Mouse (Mus musculus): Measurements from ENCODE around the gene Ankrd28. TPM values are rescaled to one million over a fixed set of nuclear protein-coding genes. Genes with fewer than 3 reads are reported as not detected.
A peak's percentile ranks its signal among the peaks of the same experiment; 100 is the strongest.
"Not testable (repeated sequence)": the region's sequence is repeated elsewhere in the genome, so short reads cannot be mapped to it uniquely, and the experiment has no call there.

Ankrd28 gene
- total RNA-seq, 2 experiments from 2014 or later = 46.5 to 57.0 TPM

DNA sequence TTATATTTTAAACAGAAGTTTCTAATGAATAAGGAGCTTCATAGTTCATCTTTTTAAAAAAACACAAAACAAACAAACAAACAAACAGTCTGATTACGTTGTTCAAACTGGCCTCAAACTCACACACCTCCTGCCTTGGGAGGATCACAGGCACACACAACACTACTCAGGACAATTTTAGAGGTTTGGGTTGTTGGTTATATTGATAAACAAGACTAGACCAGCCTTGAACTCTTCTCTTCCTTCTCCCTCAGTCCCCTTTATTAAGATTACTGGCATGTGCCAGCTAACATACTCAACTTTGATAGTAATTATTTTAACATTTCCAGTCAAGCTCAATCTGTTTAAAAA is 35.7 kb downstream of the Ankrd28 start:
- DNase-seq (ENCODE audit: extremely low spot score in 1 of 2, low spot score in 1 of 2) = no peak

GRCm38 (mm10) chr14:31793979-31794775 is 36.3 kb downstream of the Ankrd28 start:
- peak in 1 of 2 experiments; percentile 24 for DNase-seq (ENCODE audit: extremely low spot score in 1 of 2, low spot score in 1 of 2)

DNA sequence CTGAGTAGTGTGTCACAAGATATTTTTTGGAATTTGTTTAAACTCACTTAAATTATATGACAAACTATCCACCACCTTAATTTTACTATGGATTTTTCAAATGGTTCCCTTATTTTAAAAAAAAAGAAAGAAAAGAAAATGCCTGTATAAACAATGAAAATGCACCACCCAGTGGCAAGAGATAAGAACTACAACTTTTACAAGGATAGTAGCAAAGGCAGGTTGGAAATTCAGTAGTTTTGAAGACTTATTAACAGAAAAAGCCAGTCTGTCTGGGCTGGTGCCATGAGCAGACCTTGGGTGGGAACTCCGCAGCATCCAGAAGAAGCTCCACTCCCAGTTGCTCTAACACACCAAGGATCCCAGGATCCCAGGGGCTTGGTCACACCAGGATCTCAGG is 39.7 kb downstream of the Ankrd28 start:
- no peak for DNase-seq (ENCODE audit: extremely low spot score in 1 of 2, low spot score in 1 of 2)

DNA sequence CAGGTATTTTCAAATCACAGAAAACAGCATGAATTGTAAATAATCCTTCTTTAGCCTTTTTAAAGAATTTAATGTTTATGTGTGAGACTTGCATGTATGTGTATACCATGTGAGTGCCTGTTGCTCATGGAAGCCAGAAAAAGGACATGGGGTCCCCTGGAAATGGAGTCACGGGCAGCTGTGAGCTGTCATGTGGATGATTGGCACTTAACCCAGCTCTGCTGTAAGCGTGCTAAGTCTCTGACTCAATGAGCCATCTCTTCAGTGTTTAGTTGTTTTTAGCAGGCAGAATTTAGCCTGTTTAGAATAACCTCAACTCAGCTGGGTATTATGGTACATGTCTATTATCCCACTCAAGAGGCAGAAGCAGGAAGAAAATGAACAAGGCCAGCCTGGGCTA is 43.5 kb downstream of the Ankrd28 start:
- no peak for DNase-seq (ENCODE audit: extremely low spot score in 1 of 2, low spot score in 1 of 2)

DNA sequence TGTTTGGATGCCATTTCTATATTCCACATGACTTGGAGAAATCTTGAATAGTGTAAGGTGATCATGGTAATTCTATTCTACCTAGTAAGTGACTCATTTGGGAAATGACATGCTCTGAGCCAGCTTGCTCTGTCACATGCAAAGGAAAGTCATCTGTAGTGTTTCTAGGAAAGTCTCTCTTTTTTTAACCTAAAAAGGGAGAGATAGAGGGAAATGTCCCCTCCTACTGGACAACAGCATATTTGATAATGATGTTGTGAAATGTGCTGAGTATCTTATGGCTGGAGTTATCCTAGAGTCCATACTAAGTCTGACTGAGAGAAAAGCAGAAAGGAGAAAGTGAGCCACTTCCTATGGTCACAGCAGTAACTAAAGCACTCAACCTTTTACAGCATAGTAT is 44.8 kb downstream of the Ankrd28 start:
- no peak for DNase-seq (ENCODE audit: extremely low spot score in 1 of 2, low spot score in 1 of 2)

DNA sequence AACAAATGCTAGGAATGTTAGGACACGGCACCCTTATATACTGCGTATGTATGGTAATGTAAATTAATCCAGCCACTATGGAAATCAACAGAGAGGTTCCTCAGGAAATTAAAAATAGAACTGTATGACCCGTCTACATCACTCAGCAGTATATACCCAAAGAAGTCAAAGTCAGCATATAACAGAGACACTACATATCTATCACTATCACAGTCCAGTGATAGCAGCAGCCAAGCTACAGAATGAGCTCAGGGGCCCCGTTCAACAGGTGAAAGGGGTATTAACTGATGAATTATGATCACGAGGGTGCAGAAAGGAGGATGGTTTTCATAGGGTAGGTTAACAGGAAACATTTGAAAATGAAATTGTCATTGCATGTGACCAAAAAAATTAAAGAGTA is 45.5 kb downstream of the Ankrd28 start:
- DNase-seq (ENCODE audit: extremely low spot score in 1 of 2, low spot score in 1 of 2) = no peak

DNA sequence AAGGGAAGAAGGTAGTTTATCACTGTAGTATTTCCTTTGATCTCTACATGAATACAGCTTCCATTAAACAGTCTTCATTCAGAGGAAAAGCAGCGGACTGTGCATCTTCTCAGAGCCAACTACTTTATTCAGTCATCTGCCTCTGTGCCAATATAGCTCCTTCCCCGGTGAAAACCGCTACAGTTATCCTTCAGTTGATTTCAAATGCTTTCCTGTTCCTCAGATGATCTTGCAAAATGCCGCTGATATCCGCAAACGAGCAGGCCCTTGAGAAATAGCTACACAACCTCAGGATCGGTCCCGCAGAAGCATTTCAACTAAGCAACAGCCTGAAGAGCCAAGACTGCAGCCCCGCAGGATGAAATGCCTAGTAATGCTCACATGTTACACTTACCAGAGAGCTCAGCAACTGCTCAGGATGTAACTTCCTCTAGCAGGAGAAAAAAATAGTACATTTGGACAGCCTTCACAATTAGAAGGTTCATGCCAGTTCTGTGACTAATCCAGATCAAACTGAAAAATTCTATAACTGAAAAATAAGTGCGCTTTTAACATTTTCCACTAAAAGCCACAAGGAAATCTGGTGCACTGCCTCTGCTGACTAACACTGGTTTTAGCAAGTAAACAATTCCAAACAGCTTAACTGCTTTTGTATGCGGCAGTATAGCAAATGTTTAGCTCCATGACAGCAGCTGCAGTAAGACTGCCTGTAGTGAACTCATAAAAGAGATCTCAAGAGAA is 49.0 kb downstream of the Ankrd28 start:
- peak; percentile 31 to 48 for DNase-seq (ENCODE audit: extremely low spot score in 1 of 2, low spot score in 1 of 2)

GRCm38 (mm10) chr14:31780412-31781233 is 49.8 kb downstream of the Ankrd28 start:
- no peak for DNase-seq (ENCODE audit: extremely low spot score in 1 of 2, low spot score in 1 of 2)

DNA sequence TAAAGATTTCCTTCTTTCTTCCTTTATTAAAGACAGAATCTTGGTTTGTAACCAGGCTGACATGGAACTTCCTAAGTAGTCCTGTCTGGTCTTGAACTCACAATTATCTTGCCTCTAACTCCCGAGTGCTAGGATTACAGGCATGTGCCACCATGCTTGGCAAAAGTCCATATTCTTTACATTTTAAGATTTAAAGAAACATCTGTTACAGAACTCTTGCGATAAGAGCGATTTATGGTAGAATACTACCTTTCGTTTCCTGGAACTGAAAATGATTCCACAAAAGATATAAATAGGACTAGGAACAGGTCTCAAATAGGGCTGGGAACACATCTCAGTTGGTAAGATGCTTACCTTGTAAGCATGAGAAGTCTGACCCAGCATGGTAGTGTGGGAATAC is 56.9 kb downstream of the Ankrd28 start:
- DNase-seq (ENCODE audit: extremely low spot score in 1 of 2, low spot score in 1 of 2) = no peak

DNA sequence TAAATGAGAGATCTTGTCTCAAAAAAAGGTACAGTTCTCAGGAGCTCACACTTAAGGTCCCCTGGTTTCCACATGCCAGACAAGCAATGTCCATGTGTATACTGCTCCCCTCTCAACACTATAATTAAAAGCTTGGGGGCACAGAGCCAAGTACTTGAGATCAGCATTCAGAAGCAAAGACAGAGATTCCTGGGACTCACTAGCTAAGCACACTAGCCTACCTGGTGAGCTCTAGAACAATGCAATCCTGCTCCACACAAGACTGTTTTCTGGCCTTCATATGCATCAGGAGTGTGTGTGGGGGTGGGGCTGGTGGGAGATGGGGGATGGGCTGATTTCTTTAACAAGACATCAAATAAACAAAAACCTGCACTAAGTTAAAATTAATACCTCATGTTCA is 58.2 kb downstream of the Ankrd28 start:
- no peak for DNase-seq (ENCODE audit: extremely low spot score in 1 of 2, low spot score in 1 of 2)

GRCm38 (mm10) chr14:31768531-31768930 is 61.9 kb downstream of the Ankrd28 start:
- DNase-seq (ENCODE audit: extremely low spot score in 1 of 2, low spot score in 1 of 2) = no peak

DNA sequence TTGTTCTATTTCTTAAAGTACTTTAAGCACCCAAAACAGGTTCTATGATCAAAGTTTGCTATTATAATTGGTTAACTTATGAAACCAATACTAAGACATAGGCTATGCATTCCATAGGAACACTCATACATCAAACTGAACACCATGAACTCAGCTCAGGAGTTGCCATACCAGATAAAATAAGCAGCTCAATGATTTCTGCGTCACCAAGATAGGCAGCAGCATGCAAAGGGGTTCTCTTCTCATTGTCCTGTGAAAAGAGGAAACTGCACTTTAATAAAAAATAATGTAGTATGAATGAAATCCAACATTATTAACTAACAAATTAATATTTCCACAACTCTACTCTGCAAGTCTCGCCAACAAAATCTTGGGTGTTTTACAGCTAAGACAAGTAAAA is 66.4 kb downstream of the Ankrd28 start:
- no peak for DNase-seq (ENCODE audit: extremely low spot score in 1 of 2, low spot score in 1 of 2)

GRCm38 (mm10) chr14:31761727-31762126 is 68.7 kb downstream of the Ankrd28 start:
- DNase-seq (ENCODE audit: extremely low spot score in 1 of 2, low spot score in 1 of 2) = no peak

GRCm38 (mm10) chr14:31759195-31759594 is 71.3 kb downstream of the Ankrd28 start:
- no peak for DNase-seq (ENCODE audit: extremely low spot score in 1 of 2, low spot score in 1 of 2)

DNA sequence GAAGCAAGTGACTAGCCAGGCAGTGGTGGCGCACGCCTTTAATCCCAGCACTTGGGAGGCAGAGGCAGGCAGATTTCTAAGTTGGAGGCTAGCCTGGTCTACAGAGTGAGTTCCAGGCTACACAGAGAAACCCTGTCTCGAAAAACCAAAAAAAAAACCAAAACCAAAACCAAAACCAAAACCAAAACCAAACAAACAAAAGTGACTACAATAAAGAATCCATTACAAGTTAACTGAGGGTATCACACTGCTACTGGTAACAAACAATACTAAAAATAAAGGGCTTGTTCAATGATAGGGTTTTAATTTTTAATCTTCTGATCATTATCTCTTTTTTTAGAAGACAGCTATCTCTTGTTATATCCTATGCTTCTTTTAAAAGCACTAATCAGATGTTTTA is 72.0 kb downstream of the Ankrd28 start:
- DNase-seq (ENCODE audit: extremely low spot score in 1 of 2, low spot score in 1 of 2) = not testable (repeated sequence)

- no peak for DNase-seq (ENCODE audit: extremely low spot score in 1 of 2, low spot score in 1 of 2)
Measured at GRCm38 (mm10) chr14:31748239-31748873, 82.1 kb downstream of the Ankrd28 start.

- DNase-seq (ENCODE audit: extremely low spot score in 1 of 2, low spot score in 1 of 2) = no peak
Measured at GRCm38 (mm10) chr14:31742523-31742922, 87.9 kb downstream of the Ankrd28 start.

DNA sequence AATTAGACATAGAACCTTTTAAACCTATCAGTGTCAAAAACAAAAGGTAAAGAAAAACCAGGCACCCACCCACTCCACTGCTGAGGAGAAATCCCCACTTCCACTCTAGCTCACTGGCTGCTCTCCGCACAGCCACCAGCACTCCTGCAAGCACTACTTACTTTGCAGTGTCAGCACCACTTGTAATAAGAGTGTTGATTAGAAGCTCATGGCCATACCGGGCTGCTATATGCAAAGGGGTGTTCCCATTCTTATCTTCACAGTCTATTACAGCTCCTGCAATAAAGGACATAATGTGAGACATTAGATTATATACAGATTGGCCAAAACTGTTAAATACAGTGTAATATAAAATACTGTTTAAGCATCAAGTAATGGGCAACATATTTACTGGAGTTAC is 95.6 kb downstream of the Ankrd28 start:
- no peak for DNase-seq (ENCODE audit: extremely low spot score in 1 of 2, low spot score in 1 of 2)

GRCm38 (mm10) chr14:31727522-31727921 is 102.9 kb downstream of the Ankrd28 start:
- DNase-seq (ENCODE audit: extremely low spot score in 1 of 2, low spot score in 1 of 2) = no peak

DNA sequence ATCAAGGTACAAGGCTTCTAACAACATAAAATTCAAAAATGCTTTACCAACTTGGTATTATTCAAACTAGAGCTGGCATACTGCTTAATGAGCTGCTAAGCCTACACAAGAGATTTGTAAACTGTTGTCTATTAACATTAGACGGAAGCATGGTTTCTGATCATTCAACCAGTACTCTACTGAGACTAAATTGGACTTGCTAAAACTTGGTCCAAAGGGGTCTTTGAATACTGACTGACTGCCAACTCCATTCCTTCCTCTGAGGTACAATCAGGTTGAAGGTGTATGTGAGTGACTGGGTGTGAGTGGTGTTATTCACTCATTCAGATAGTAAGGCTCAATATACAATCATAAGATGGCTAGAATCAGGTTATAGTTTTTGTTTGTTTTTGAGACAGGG is 107.7 kb downstream of the Ankrd28 start:
- DNase-seq (ENCODE audit: extremely low spot score in 1 of 2, low spot score in 1 of 2) = no peak

DNA sequence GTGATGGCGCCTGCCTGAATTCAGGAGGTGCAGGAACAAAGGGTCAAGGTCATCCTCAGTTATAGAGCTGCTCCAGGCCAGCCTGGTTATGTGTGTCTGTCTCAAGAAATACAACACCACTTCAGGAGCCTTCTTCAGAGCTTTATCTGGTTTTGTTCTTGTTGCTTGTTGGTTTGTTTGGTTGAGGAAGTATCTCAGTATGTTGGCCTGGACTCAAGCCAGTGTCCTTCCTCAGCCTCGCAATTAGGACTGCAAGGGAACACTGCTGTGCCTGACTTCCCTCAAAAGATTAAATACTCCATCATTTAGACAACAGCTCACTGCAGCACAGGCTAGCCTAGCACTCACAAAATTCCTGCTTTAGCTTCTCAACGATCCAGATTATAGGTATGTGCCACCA is 109.2 kb downstream of the Ankrd28 start:
- no peak for DNase-seq (ENCODE audit: extremely low spot score in 1 of 2, low spot score in 1 of 2)

Data from layer of hippocampus, postnatal 25 days (tissue).